Mouse (Mus musculus) neural tube, embryonic 14.5 days (tissue): ENCODE measurements around the gene Ttbk1. TPM values are rescaled to one million over a fixed set of nuclear protein-coding genes. Genes with fewer than 3 reads are reported as not detected.

Experiments used
- ATAC-seq: fragments of 200-750 bp; cut with Nextera tagmentation; 2 replicates; pipeline ENCODE4 v1.8.0; 2017; ENCODE audit warnings: low read depth, mild to moderate bottlenecking, moderate TSS enrichment, moderate library complexity
- H3K27ac ChIP-seq: fragments of 300-500 bp; sonication (generic); 2 replicates; pipeline ENCODE4 v1.5.1; 2014; ENCODE audit warnings: low read depth, mild to moderate bottlenecking, control low read depth, low read length, moderate library complexity, mixed read lengths
- H3K27me3 ChIP-seq: fragments of 300-500 bp; sonication (generic); 2 replicates; pipeline ENCODE4 v1.6.1; 2014; ENCODE audit warnings: low read length; ENCODE audit not compliant: control insufficient read depth, insufficient read depth
- H3K36me3 ChIP-seq: fragments of 300-500 bp; sonication (generic); 2 replicates; pipeline ENCODE4 v1.6.1; 2014; ENCODE audit warnings: low read length, mixed read lengths; ENCODE audit not compliant: control insufficient read depth, insufficient read depth
- H3K4me1 ChIP-seq: fragments of 300-500 bp; sonication (generic); 2 replicates; pipeline ENCODE4 v1.6.1; 2014; ENCODE audit warnings: low read length; ENCODE audit not compliant: control insufficient read depth, insufficient read depth
- H3K4me2 ChIP-seq: fragments of 300-500 bp; sonication (generic); 2 replicates; pipeline ENCODE4 v1.6.1; 2014; ENCODE audit warnings: mild to moderate bottlenecking, low read depth, low read length, control low read depth
- H3K4me3 ChIP-seq: fragments of 300-500 bp; sonication (generic); 2 replicates; pipeline ENCODE4 v1.5.1; 2014; ENCODE audit warnings: low read depth, low read length, control low read depth, mixed read lengths
- H3K9ac ChIP-seq: fragments of 300-500 bp; sonication (generic); replicated peaks from 2 replicates; pipeline ENCODE4 v1.6.1; 2014; ENCODE audit warnings: low read depth, mild to moderate bottlenecking, control low read depth, low read length, mixed read lengths
- H3K9me3 ChIP-seq: fragments of 300-500 bp; sonication (generic); 2 replicates; pipeline ENCODE4 v1.6.1; 2016; ENCODE audit warnings: low read length; ENCODE audit not compliant: control insufficient read depth
- WGBS: fragments of 180-500 bp; shearing (Covaris S2); extraction: QIAGEN DNeasy Blood & Tissue Kit; methylation state at CpG from one replicate; pipeline ENCODE4 v1.1.7; 2014; 5-methylcytosine and 5-hydroxymethylcytosine counted together
- polyA plus RNA-seq: library from polyadenylated mRNA; unstranded; fragments of >200 nt; fragmentation: Nextera tagmentation; extraction: Ambion mirVana; gene quantifications from 2 replicates; pipeline ENCODE4 v1.2.1, GENCODE M21; 2014

Gene Ttbk1
- polyA plus RNA-seq, 1 experiment from 2014 or later: 6.3 TPM

DNA sequence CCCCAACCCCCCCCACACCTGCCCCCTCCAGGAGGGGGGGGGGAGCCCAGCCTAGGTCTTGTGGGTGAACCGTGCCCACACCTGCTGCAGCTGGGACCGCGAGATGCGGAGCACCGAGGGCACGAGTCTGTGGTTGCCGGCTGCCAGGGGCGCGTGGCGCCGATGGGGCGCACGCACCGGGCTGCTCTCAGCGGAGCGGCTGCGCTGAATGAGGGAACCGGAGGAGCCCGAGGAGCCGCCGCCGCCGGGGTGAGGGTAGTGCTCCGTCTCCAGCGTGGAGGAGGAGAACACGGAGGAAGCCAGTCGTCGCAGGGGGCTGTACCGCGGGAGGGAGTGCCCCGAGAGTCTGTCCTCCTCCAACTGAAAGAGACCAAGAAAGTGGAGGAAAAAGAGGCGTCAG is 26.8 kb downstream of the Ttbk1 start:
- no peak overlapping the region; the same call in 1 of the 2 replicates for H3K9ac ChIP-seq
- H3K27ac ChIP-seq: no peak overlapping the region
- peaks cover 17% of the 10 kb centered on the region for H3K36me3 ChIP-seq
- H3K27me3 ChIP-seq: peaks cover 4% of the 10 kb centered on the region; the same call in 1 of the 2 replicates
- peaks cover 3% of the 10 kb centered on the region for H3K4me1 ChIP-seq
- no peaks in the 10 kb centered on the region for H3K9me3 ChIP-seq
- H3K4me2 ChIP-seq: 0 out of 2 replicates have a peak overlapping the region, but pooled peaks have one; percentile 16
- 2% methylated on average over 31 of the region's 32 CpGs for WGBS
- H3K4me3 ChIP-seq: no peak overlapping the region
- ATAC-seq: no peak

- Histone ChIP-seq H3K4me3 (no peak overlapping the region), H3K9me3 (no peaks in the 10 kb centered on the region), H3K27me3 (peaks cover 4% of the 10 kb centered on the region; the same call in 1 of the 2 replicates), H3K36me3 (peaks cover 9% of the 10 kb centered on the region; the same call in 1 of the 2 replicates), H3K4me2 (no peak overlapping the region), H3K4me1 (peaks cover 25% of the 10 kb centered on the region), H3K27ac (no peak overlapping the region), H3K9ac (no peak overlapping the region)
- ATAC-seq: no peak
- 37% methylated on average over 3 of the region's 3 CpGs for WGBS
Observed at GRCm38 (mm10) chr17:46458439-46458838, 29.0 kb downstream of the Ttbk1 start.

GRCm38 (mm10) chr17:46457791-46458190 is 29.7 kb downstream of the Ttbk1 start:
- Histone ChIP-seq H3K9me3 (no peaks in the 10 kb centered on the region), H3K4me2 (no peak overlapping the region), H3K4me3 (no peak overlapping the region), H3K27me3 (peaks cover 4% of the 10 kb centered on the region; the same call in 1 of the 2 replicates), H3K36me3 (peaks cover 9% of the 10 kb centered on the region; the same call in 1 of the 2 replicates), H3K27ac (no peak overlapping the region), H3K9ac (no peak overlapping the region), H3K4me1 (peaks cover 31% of the 10 kb centered on the region)
- 9% methylated on average over 10 of the region's 10 CpGs for WGBS
- ATAC-seq: no peak

- peaks cover 31% of the 10 kb centered on the region for H3K4me1 ChIP-seq
- H3K27me3 ChIP-seq: no peaks in the 10 kb centered on the region
- no peak overlapping the region for H3K9ac ChIP-seq
- H3K4me3 ChIP-seq: peak overlapping the region; percentile 17; the same call in 1 of the 2 replicates
- H3K36me3 ChIP-seq: 0 out of 2 replicates have a peak, but pooled peaks cover under 1% of the 10 kb centered on the region
- no peaks in the 10 kb centered on the region for H3K9me3 ChIP-seq
- no peak overlapping the region for H3K27ac ChIP-seq
- 2% methylated on average over 32 of the region's 33 CpGs for WGBS
- peak overlapping the region; percentile 51 for H3K4me2 ChIP-seq
- ATAC-seq: peak; percentile 31; the same call in 1 of the 2 replicates
Observed at GRCm38 (mm10) chr17:46455110-46455691, 32.3 kb downstream of the Ttbk1 start.

GRCm38 (mm10) chr17:46454539-46454938 is 32.9 kb downstream of the Ttbk1 start:
- Histone ChIP-seq H3K27ac (no peak overlapping the region), H3K27me3 (no peaks in the 10 kb centered on the region), H3K4me3 (peak overlapping the region; percentile 16; the same call in 1 of the 2 replicates), H3K9ac (0 out of 2 replicates have a peak overlapping the region, but pooled peaks have one; percentile 12), H3K4me2 (peak overlapping the region; percentile 51), H3K36me3 (no peaks in the 10 kb centered on the region), H3K4me1 (peaks cover 31% of the 10 kb centered on the region), H3K9me3 (no peaks in the 10 kb centered on the region)
- 2% methylated on average over 9 of the region's 9 CpGs for WGBS
- ATAC-seq: no peak

DNA sequence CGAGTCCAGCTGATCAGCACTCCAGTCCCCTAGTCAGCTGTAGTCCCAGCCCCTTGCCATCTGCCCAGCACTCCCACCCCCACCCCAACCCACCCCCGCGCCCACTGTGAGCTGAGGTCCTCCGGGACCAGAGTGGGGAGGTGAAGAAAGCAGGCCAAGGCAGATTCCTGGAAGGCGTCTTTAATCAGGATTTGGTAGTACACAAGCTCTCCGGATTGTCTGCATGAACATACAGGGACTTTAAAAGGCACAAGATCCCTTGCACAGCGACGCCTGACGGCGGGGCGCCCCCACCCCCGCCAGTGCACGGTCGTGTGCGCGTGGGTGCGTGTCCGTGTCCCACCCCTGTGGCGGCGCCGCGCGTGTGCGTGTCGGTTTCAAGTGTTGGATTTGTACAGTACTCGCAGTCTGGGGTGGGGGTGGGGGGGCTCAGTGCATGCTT is 33.5 kb downstream of the Ttbk1 start:
- Histone ChIP-seq H3K36me3 (no peaks in the 10 kb centered on the region), H3K9ac (no peak overlapping the region), H3K27ac (peak overlapping the region; percentile 1; the same call in 1 of the 2 replicates), H3K27me3 (no peaks in the 10 kb centered on the region), H3K9me3 (no peaks in the 10 kb centered on the region), H3K4me3 (peak overlapping the region; percentile 16; the same call in 1 of the 2 replicates), H3K4me2 (peak overlapping the region; percentile 51), H3K4me1 (peaks cover 31% of the 10 kb centered on the region)
- ATAC-seq: peak; percentile 41; the same call in 1 of the 2 replicates
- WGBS: under 1% methylated on average over 26 of the region's 26 CpGs

DNA sequence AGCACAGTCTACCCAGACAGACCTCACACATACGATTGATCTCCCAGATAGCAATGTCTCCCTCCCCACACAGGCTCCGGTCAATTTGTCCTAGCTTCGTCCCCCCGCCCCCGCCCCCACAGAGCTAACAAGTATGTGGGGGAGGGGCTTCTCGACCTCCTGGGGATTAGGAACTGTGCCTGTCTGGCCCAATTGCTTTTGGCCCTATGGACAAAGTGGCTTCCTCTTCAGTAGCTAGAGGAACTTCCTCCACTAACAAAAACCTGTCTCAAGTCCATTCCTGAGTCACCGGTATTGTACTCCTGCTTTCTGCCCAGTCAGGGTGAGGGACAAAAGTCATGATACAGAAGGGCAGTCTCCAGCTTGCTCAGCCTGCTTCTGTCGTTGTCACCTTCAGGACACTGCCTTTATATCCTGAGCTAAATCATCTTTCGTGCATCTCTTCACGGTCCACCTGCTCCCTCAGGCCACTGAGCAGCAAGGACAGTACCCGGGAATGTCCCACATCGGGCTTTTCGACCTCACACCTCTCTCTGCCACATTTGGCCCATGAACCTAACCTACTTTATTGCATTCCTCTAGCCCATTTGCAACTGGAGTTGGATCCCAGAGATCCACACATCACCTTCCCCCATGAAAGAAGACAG is 34.0 kb downstream of the Ttbk1 start:
- WGBS: 7% methylated on average over 13 of the region's 13 CpGs
- H3K27me3 ChIP-seq: no peaks in the 10 kb centered on the region
- no peaks in the 10 kb centered on the region for H3K9me3 ChIP-seq
- H3K4me1 ChIP-seq: peaks cover 31% of the 10 kb centered on the region
- peak overlapping the region; percentile 51 for H3K4me2 ChIP-seq
- ATAC-seq: no peak
- H3K4me3 ChIP-seq: no peak overlapping the region
- peak overlapping the region; percentile 1; the same call in 1 of the 2 replicates for H3K27ac ChIP-seq
- H3K36me3 ChIP-seq: no peaks in the 10 kb centered on the region
- H3K9ac ChIP-seq: no peak overlapping the region

GRCm38 (mm10) chr17:46452683-46453082 is 34.8 kb downstream of the Ttbk1 start:
- Histone ChIP-seq H3K4me2 (no peak overlapping the region), H3K36me3 (no peaks in the 10 kb centered on the region), H3K27me3 (no peaks in the 10 kb centered on the region), H3K4me1 (peaks cover 31% of the 10 kb centered on the region), H3K9ac (no peak overlapping the region), H3K4me3 (no peak overlapping the region), H3K27ac (no peak overlapping the region), H3K9me3 (no peaks in the 10 kb centered on the region)
- WGBS: 32% methylated on average over 5 of the region's 5 CpGs
- no peak for ATAC-seq

- Histone ChIP-seq H3K27me3 (peaks cover 13% of the 10 kb centered on the region), H3K36me3 (peaks cover 5% of the 10 kb centered on the region; the same call in 1 of the 2 replicates), H3K9ac (no peak overlapping the region), H3K4me2 (no peak overlapping the region), H3K4me3 (no peak overlapping the region), H3K4me1 (no peaks in the 10 kb centered on the region), H3K9me3 (no peaks in the 10 kb centered on the region), H3K27ac (no peak overlapping the region)
- no peak for ATAC-seq
- 93% methylated on average over 16 of the region's 16 CpGs for WGBS
Observed at GRCm38 (mm10) chr17:46446264-46446663, 41.2 kb downstream of the Ttbk1 start.
